Mouse (Mus musculus): ENCODE results near the gene Piezo1. TPM values are rescaled to one million over a fixed set of nuclear protein-coding genes. Genes with fewer than 3 reads are reported as not detected.

Piezo1 gene
- total and polyA plus RNA-seq, 2 experiments, result 2.2 to 11.1 TPM

GRCm38 (mm10) chr8:122462510-122462909, 88.6 kb downstream of the Piezo1 start:
- no peak for DNase-seq (ENCODE audit: extremely low read depth, low read depth, low spot score)
- Histone ChIP-seq H3K4me1 (ENCODE audit: control insufficient read depth, insufficient read depth, low read length) (peaks cover 17% of the 10 kb centered on the region), H3K36me3 (ENCODE audit: control insufficient read depth, insufficient read depth, low read length) (no peaks in the 10 kb centered on the region), H3K4me3 (ENCODE audit: insufficient read depth, low read depth, low read length) (no peak overlapping the region), H3K79me2 (ENCODE audit: control insufficient read depth, insufficient read depth, low read length) (no peaks in the 10 kb centered on the region), H3K27ac (replicated peaks; ENCODE audit: insufficient read depth, low read depth, low read length) (no peak overlapping the region), H3K27me3 (ENCODE audit: control insufficient read depth, insufficient read depth, low read length) (no peaks in the 10 kb centered on the region), H3K9ac (ENCODE audit: low read depth, low read length) (no peak overlapping the region)
- TF ChIP-seq POLR2A (IDR thresholded peaks at IDR 0.05; ENCODE audit: extremely low read depth, insufficient read depth, low read length) (no peak), CTCF (IDR thresholded peaks at IDR 0.05; ENCODE audit: low read depth, low read length) (no peak)
- 78% methylated on average over 8 of the region's 8 CpGs for WGBS

GRCm38 (mm10) chr8:122461473-122462148, 89.5 kb downstream of the Piezo1 start:
- 80% methylated on average over 11 of the region's 11 CpGs for WGBS
- H3K4me3 ChIP-seq (ENCODE audit: insufficient read depth, low read depth, low read length), result no peak overlapping the region
- no peak overlapping the region for H3K9ac ChIP-seq (ENCODE audit: low read depth, low read length)
- no peaks in the 10 kb centered on the region for H3K27me3 ChIP-seq (ENCODE audit: control insufficient read depth, insufficient read depth, low read length)
- H3K27ac ChIP-seq (replicated peaks; ENCODE audit: insufficient read depth, low read depth, low read length), result no peak overlapping the region
- no peak for TF ChIP-seq CTCF (IDR thresholded peaks at IDR 0.05; ENCODE audit: low read depth, low read length)
- no peak for TF ChIP-seq POLR2A (IDR thresholded peaks at IDR 0.05; ENCODE audit: extremely low read depth, insufficient read depth, low read length)
- no peaks in the 10 kb centered on the region for H3K36me3 ChIP-seq (ENCODE audit: control insufficient read depth, insufficient read depth, low read length)
- DNase-seq (ENCODE audit: extremely low read depth, low read depth, low spot score), result no peak
- no peaks in the 10 kb centered on the region for H3K79me2 ChIP-seq (ENCODE audit: control insufficient read depth, insufficient read depth, low read length)
- H3K4me1 ChIP-seq (ENCODE audit: control insufficient read depth, insufficient read depth, low read length), result peaks cover 17% of the 10 kb centered on the region

GRCm38 (mm10) chr8:122460524-122461472, 90.3 kb downstream of the Piezo1 start, which contains the start of gene Snai3:
Snai3 (minus strand) TSS chr8:122460733.
- Histone ChIP-seq H3K4me1 (ENCODE audit: control insufficient read depth, insufficient read depth, low read length) (peaks cover 17% of the 10 kb centered on the region), H3K9ac (ENCODE audit: low read depth, low read length) (peak within 1 kb of the TSS; percentile 19; the same call in 1 of the 2 replicates), H3K27ac (replicated peaks; ENCODE audit: insufficient read depth, low read depth, low read length) (peak within 1 kb of the TSS; percentile 36), H3K79me2 (ENCODE audit: control insufficient read depth, insufficient read depth, low read length) (no peaks in the 10 kb centered on the region), H3K36me3 (ENCODE audit: control insufficient read depth, insufficient read depth, low read length) (no peaks in the 10 kb centered on the region), H3K27me3 (ENCODE audit: control insufficient read depth, insufficient read depth, low read length) (no peaks in the 10 kb centered on the region), H3K4me3 (ENCODE audit: insufficient read depth, low read depth, low read length) (peak within 1 kb of the TSS; percentile 27; the same call in 1 of the 2 replicates)
- DNase-seq (ENCODE audit: extremely low read depth, low read depth, low spot score), result peak; percentile 68
- TF ChIP-seq CTCF (IDR thresholded peaks at IDR 0.05; ENCODE audit: low read depth, low read length) (no peak), POLR2A (IDR thresholded peaks at IDR 0.05; ENCODE audit: extremely low read depth, insufficient read depth, low read length) (0 out of 2 replicates have a peak, but pooled peaks have one; percentile 18)
- 3% methylated on average over 56 of the region's 56 CpGs for WGBS

- no peaks in the 10 kb centered on the region for H3K27me3 ChIP-seq (ENCODE audit: control insufficient read depth, insufficient read depth, low read length)
- no peak overlapping the region for H3K27ac ChIP-seq (replicated peaks; ENCODE audit: insufficient read depth, low read depth, low read length)
- H3K9ac ChIP-seq (ENCODE audit: low read depth, low read length), result no peak overlapping the region; the same call in 1 of the 2 replicates
- peak overlapping the region; percentile 27; the same call in 1 of the 2 replicates for H3K4me3 ChIP-seq (ENCODE audit: insufficient read depth, low read depth, low read length)
- 47% methylated on average over 7 of the region's 7 CpGs for WGBS
- no peaks in the 10 kb centered on the region for H3K36me3 ChIP-seq (ENCODE audit: control insufficient read depth, insufficient read depth, low read length)
- H3K79me2 ChIP-seq (ENCODE audit: control insufficient read depth, insufficient read depth, low read length), result no peaks in the 10 kb centered on the region
- peaks cover 15% of the 10 kb centered on the region for H3K4me1 ChIP-seq (ENCODE audit: control insufficient read depth, insufficient read depth, low read length)
- DNase-seq (ENCODE audit: extremely low read depth, low read depth, low spot score), result no peak
- TF ChIP-seq POLR2A (IDR thresholded peaks at IDR 0.05; ENCODE audit: extremely low read depth, insufficient read depth, low read length) (no peak), CTCF (IDR thresholded peaks at IDR 0.05; ENCODE audit: low read depth, low read length) (no peak)
These were observed 91.1 kb downstream of the Piezo1 start for GRCm38 (mm10) chr8:122459990-122460389.

GRCm38 (mm10) chr8:122459218-122459900, 91.8 kb downstream of the Piezo1 start:
- no peaks in the 10 kb centered on the region for H3K36me3 ChIP-seq (ENCODE audit: control insufficient read depth, insufficient read depth, low read length)
- 85% methylated on average over 6 of the region's 6 CpGs for WGBS
- no peak overlapping the region for H3K4me3 ChIP-seq (ENCODE audit: insufficient read depth, low read depth, low read length)
- TF ChIP-seq POLR2A (IDR thresholded peaks at IDR 0.05; ENCODE audit: extremely low read depth, insufficient read depth, low read length) (no peak), CTCF (IDR thresholded peaks at IDR 0.05; ENCODE audit: low read depth, low read length) (peak; percentile 36; the same call in 1 of the 2 replicates)
- peaks cover 15% of the 10 kb centered on the region for H3K4me1 ChIP-seq (ENCODE audit: control insufficient read depth, insufficient read depth, low read length)
- no peaks in the 10 kb centered on the region for H3K79me2 ChIP-seq (ENCODE audit: control insufficient read depth, insufficient read depth, low read length)
- H3K27ac ChIP-seq (replicated peaks; ENCODE audit: insufficient read depth, low read depth, low read length), result no peak overlapping the region
- H3K27me3 ChIP-seq (ENCODE audit: control insufficient read depth, insufficient read depth, low read length), result no peaks in the 10 kb centered on the region
- no peak for DNase-seq (ENCODE audit: extremely low read depth, low read depth, low spot score)
- no peak overlapping the region for H3K9ac ChIP-seq (ENCODE audit: low read depth, low read length)
